Mouse (Mus musculus) megakaryocyte progenitor cell, adult 5-6 weeks (primary cell): ENCODE measurements at regions not wholly inside any gene's neighbourhood (a gene's known extent, or its start where the extent isn't known, plus 50 kb on each side); places are given as distances from the start of the nearest gene placed in this dataset.
A peak's percentile ranks its signal among the peaks of the same experiment; 100 is the strongest.

Experiments
- ATAC-seq: replicated peaks from 2 replicates; pipeline ENCODE4 v1.8.0; 2016; ENCODE audit warnings: mild to moderate bottlenecking, moderate TSS enrichment, inconsistent platforms; ENCODE audit not compliant: poor library complexity

- ATAC-seq, result no peak
These were observed 421.2 kb downstream of the Btg1 start for GRCm38 (mm10) chr10:97038025-97038424.

DNA sequence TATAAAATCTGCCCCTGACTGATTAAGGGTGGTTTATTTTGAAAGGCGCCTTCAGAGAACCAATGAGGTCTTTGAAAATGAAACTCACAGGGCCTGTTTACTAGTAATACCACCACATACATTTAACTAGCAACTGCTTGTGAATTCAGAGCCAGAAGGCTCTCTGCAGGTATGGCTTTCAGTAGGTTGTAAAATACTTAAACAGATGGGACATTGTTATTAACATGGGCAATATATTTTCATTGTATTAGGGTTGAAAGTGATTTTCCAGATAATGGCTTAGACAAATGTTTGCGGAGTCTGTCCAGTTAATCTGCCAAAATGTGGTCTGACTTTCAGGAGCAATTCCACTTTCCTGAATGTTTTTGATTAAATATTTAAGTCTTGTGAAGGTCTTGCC, 430.8 kb downstream of the Btg1 start:
- no peak for ATAC-seq

DNA sequence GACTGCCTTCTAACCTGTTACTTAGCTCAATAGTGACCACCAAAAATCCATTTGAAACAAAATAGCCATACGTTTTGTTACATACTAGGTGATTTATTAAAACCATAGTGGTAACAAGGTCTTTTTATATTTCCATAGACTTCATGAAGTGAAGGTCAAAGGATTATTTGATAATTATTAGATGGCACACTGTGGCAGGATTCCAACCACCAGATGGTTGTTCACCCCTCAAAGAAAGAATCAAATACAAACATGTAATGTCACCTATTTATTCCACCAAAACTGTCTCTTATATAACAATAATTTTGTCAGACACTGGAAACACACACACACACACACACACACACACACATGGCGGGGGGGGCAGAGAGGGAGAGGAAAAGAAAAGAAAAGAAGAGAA, 431.2 kb downstream of the Btg1 start:
- ATAC-seq, result no peak

- peak; percentile 79 for ATAC-seq
These were observed 424.9 kb upstream of the Dcn start for GRCm38 (mm10) chr10:97054472-97054871.

- ATAC-seq, result no peak
These were observed 417.4 kb upstream of the Dcn start for GRCm38 (mm10) chr10:97061961-97062360.

- no peak for ATAC-seq
These were observed 414.9 kb upstream of the Dcn start for GRCm38 (mm10) chr10:97064546-97064945.

GRCm38 (mm10) chr10:97078022-97078473, 401.4 kb upstream of the Dcn start:
- no peak for ATAC-seq

GRCm38 (mm10) chr10:97079575-97079974, 399.8 kb upstream of the Dcn start:
- ATAC-seq, result no peak

GRCm38 (mm10) chr10:97087286-97087685, 392.1 kb upstream of the Dcn start:
- no peak for ATAC-seq

- no peak for ATAC-seq
These were observed 389.2 kb upstream of the Dcn start for GRCm38 (mm10) chr10:97090254-97090653.

DNA sequence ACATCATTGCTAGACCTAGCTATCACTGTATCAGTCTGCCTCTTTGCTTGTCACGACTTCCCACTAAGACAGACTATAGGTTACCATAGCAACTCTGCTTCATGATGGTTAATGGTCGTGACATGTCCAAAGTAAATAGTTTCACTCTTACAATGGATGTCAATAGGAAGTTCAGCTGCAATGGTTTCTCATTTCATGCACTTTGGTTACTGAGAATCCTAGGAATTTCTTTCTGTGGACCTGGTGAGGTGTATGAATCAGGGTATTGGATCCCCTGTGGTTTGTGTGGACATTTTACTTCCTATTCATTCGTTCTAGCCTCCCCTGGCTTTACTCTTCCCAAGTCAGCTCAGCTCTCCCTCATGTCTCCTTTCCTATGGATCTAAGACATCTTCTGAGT, 385.5 kb upstream of the Dcn start:
- no peak for ATAC-seq

DNA sequence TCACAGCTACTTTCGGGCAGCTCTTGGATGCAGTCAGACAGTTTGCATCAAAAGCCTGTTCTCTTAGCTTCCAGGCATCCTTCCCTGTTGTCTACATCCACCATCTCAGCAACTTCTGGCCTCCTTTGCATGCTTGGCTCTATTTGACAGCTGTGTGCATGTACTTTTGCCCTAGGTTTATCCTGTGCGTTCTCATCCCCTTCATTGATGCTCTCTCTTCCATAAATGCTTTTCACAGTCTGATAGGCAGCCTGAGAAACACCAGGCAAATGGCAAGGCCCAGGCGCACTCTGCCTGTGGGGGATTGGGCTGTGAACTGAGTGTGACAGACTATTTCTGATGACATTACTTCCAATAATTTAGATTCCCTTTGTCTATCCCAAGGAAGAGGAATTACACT, 364.9 kb upstream of the Dcn start:
- ATAC-seq, result no peak

- no peak for ATAC-seq
These were observed 356.7 kb upstream of the Dcn start for GRCm38 (mm10) chr10:97122693-97123092.

GRCm38 (mm10) chr10:97141561-97141960, 337.8 kb upstream of the Dcn start:
- ATAC-seq, result no peak

DNA sequence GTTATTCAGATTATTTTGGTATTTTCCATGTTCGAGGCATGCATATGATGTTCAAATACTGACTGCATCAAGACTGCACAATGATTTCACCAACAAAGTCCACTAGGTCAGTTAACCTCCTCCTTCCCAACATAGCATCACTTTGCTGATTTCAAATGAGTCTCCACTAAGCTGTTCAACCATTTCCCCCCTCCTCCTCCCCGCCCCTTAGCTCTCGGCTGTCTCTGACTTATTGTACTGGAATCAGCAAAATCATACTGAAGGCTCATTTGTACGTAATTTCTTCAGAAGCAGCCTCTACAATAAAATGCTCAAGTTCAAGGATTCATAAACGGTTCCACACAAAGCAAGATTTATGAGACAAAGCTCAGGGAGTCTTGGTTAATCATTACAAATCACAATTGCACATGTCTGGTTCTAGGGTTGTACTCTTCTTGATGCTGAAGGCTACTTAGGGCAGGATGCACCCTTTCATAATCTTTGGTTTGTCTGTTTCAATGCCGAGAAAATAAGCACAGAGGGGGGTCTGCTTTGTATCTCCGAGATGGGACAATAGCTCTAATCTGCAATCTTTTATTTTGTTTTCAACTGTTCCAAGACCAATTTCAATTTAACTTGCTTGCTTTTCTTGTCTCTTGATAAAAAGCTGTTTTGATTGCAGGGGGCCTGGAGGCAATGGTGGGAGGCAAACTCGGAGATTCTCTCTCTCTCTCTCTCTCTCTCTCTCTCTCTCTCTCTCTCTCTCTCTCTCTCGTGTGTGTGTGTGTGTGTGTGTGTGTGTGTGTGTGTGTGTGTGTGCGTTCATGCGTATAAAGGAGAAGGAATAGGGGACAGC, 320.6 kb upstream of the Dcn start:
- no peak for ATAC-seq

DNA sequence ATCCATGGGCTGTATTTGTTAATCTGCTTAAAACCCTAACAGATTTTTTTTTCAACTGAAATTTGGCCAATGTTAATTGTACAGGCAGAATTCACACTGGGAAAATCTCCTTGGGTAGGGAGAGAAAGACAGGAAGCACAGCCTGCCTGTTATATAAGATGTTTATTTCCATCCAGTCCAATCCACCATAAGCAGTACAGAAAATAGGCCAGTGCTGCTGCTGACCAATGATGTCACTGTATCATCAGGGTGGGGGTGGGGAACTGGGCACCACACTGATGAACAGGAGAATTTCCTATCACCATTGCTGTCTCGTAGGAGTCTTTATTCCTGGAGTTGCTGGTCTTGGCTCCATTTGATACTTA, 320.0 kb upstream of the Dcn start:
- ATAC-seq, result no peak

DNA sequence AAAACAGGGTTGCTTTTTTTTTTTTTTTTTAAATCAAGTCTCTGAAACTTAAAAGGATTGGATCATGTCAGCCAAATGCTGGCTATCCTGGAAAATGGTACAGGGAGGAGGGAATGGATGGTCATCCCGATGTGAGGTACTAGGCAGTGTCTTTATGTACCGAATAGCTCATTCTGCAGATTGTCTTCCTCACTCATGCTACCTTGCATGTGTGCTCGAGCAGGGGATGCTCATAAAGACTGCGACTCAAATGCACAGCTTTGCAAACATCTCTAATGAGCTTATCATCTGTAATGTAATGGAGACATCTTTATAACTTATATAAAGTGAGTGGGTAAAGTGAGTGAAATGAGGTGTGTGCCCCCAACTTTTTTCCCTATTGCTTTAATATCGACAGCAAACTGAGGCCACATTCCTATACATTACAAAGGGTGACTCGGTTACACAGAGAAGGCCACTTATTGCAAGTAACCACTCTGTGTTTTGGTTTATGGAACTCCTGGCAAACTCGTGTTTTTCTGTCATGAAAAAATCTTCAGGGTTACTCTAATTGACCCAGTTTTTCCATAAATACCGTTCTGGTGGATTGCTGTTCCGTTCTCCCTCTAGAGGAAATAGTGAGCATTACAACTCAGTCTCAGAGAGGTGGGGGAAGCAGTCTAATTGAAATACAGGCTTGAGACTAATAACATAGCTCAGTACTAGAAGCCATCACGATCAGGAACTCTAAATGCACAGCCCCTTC, 319.4 kb upstream of the Dcn start:
- ATAC-seq, result peak; percentile 93

DNA sequence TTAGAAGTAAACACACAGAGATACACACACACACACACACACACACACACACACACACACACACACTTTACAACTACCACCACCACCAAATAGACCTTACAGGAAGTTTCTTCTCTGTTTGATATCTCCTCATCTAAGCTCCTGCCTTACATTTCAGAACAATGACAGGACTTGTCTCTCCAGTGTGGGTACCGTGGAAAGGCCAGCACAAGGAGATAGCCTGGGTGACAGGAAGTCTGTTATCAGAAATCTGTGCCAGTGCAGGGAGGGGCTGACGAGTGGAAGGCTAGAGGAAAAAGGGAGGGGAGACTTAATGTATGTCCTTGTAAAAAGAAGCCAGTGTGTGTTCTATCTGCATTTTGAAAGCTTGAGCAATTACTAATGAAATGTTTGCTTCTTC, 318.5 kb upstream of the Dcn start:
- ATAC-seq, result peak; percentile 74

GRCm38 (mm10) chr10:97178468-97178867, 300.9 kb upstream of the Dcn start:
- no peak for ATAC-seq

GRCm38 (mm10) chr10:97189696-97190095, 289.7 kb upstream of the Dcn start:
- ATAC-seq, result no peak

DNA sequence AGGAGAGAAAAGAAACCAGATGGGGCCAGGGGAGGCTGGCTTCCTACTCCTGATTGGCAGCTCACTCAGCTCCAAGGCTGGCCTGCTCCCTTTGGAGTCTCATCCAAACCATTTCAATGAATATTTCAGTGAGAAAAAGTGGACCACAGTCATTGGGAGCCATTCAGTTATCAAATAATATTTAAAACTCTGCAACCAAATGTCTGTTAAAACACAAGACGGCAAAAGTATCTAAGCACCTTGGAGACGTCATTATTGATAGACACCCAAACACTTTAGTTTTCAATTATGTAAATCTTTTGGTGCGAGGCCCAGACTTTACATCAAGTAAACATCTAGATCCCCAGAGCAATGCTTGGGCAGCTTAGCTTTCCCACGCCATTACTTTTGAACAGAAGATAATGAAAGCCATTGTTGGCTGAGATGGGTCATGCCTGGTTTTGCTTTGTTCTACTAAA, 268.1 kb upstream of the Dcn start:
- ATAC-seq, result no peak

DNA sequence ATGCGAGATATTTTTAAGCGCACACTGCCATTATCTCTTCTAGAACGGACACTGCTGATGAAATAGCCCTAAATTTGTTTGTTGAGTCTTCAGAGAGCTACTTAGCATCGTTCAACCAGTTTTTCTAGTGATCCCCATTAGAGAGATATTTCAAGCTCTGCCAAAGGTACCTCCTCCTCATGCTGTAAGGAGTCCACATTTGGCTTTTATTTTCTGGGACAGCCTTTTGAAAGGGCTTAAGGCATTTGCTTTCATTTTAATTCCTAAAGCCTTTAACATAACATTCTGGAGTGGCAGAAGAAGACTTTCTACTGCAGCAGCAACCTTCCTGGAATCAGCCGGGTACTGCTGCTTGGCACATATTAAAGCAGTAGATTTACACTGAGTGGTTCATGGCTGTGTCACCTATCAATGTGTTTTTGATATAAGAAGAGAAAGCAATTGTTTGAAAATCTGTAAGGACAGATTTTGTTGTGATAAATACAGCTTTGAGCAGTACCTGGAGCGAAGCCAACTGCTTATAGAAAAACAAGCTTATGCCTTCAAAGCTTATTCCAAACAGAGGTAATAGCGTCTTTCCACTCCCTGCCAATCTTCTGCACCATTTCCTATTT, 267.5 kb upstream of the Dcn start:
- ATAC-seq, result no peak
